Mouse (Mus musculus) mature B cell (primary cell): Measurements from ENCODE around the gene Grk2.

Experiments
- in situ Hi-C: fragments of 300-500 bp; cut with MboI; formaldehyde crosslinking; loops from 2 replicates; pipeline ENCODE4 v1.14.3; 2019

The Grk2 gene

DNA sequence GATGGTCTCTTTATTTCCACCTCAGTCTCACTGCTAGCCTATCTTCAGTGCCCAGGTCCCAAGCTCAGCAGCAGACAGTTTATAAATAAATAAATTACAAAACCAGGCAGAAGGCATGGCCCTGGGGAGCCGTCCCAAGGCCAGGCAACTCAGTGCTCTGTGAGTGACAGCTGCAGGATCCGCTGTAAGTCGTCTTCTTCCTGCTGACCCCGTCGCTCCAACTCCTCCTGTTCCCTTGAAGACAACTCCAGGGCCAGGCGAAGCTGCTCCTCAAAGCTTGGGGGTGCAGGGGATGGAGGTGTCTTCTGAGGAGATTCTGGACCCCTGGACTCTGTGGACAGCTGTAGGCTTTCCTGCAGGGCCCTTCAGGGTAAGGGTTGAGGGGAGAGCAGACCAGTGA is 35.8 kb downstream of the Grk2 start:
- in situ Hi-C loops, result no loop called here

DNA sequence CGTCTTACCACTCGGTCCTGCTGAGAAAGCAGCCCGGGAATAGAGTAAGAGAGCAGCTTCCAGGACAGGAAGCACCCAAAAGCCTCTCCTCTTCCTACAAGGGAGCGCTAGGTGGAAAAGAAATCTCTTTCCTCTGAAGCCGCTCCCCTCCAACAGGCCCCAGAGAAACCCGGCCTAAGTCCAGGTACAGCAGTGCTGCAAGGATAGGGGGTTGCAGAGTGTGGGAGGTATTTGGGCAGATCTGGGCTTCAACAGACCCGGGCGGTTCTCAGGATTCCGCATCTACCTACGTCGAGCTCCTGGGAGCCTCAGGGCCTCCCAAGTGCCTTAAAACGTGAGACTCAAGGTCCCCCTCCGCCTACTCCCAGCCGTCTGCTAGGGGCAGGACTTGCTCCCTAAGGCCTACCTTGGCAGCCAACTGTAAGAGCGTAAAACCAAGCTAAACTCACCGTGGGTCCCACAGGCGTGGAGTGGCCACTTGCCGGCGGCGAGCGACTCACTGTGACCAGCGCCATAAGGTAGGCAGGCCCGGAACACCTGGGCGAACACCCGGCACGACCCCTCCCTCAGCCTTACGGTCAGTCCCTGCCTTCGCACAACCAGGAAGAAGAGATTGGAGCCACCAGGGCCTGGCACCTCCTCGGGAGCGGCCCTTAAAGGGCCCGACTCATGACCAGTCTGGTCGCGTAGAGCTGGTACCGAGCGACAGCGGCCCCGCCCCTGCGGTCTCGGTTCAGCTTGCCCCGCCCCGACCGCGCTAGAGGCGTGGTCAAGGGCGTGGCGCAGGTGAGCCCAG is 37.3 kb downstream of the Grk2 start, which contains the start of gene Ssh3:
Gene Ssh3 (minus strand): TSS at position 615 of the 796 bp plus-strand sequence.
- in situ Hi-C loops, result no loop called here

DNA sequence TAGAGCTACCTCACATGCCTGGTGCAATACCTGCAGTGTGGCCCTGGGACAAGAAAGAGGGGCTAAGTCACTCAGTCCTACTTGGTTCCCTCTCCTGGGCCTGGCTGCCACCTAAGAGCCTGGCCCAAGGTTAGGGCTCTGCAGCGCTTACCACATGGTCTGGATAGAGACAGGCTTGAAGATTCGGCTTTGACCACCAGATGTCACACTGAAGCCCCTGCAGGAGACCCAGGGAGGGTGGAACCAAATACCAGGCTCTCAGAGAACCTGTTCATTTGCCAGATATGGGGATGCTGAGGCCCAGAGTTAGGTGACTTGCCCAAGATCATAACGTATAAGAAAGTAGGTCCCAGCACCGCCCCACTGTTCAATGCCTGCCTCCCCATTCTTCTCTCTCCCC is 40.1 kb downstream of the Grk2 start:
- in situ Hi-C loops, result no loop called here

DNA sequence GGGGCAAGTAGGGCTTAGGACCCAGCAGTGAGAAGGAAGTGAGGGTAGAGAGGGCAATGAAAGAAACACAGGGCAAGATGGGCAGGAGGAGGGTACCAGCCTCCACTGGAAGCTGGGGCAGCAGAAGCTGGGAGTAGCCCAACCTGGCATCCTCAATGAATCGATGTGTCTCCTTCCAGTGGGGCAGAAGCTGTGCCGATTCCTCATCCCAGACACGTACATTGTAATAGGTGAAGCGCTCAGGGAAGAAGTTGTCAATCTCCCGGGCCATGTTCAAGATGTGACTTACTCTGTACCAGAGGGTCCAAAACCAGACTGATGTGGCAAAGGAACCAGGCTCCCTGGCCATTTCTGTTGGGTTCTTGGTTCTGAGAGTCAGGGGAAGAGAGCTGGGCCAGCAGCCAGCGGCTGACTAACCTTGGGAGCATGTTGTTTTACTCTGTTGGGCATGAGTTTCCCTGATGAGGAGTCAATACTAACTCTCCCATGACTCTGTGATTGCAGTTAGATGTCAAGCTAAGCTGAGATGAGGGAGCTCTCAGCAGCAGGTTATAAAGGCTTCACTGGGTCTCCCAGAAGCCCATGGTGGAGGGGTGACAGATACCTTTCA is 41.7 kb downstream of the Grk2 start:
- in situ Hi-C loops, result no loop called here

DNA sequence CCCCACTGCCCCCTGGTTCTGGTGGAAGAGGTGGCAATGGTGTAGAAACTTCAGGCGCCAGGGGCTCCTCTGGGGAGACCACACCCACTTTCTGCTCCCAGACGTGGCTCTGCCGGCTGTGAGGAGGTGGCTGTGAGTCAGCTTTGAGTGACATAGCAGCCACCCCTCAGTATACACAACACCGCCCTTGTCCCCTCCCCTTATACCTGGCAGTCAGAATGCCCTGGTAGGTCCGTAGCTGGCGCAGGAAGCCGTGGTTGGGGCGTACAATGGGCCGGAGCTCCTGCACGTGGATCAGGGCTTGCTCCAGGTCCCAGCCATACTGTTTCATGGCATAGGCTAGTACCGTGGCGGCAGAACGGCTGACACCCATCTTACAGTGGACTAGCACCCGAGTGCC is 42.3 kb downstream of the Grk2 start:
- in situ Hi-C loops, result no loop called here

DNA sequence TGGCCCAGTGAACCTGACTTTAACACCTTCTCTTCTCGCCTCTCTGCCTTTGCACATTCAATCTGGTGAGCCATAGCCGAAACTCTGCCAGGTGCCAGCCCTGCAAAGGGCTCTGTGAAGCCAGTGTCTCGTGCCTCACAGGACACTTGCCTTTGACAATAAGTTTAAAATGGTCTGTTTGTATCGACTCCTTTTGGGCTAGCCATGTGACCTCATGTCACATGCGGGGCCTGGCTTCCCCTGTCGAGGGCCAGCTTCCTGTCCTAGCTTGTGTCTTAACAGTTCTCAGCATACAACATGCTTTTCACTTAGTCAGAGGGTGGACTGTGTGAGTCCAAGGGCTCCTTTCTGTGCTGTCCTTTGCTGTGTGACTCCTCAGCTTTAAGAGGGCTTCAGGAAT is 43.3 kb downstream of the Grk2 start:
- in situ Hi-C loops, result no loop called here

DNA sequence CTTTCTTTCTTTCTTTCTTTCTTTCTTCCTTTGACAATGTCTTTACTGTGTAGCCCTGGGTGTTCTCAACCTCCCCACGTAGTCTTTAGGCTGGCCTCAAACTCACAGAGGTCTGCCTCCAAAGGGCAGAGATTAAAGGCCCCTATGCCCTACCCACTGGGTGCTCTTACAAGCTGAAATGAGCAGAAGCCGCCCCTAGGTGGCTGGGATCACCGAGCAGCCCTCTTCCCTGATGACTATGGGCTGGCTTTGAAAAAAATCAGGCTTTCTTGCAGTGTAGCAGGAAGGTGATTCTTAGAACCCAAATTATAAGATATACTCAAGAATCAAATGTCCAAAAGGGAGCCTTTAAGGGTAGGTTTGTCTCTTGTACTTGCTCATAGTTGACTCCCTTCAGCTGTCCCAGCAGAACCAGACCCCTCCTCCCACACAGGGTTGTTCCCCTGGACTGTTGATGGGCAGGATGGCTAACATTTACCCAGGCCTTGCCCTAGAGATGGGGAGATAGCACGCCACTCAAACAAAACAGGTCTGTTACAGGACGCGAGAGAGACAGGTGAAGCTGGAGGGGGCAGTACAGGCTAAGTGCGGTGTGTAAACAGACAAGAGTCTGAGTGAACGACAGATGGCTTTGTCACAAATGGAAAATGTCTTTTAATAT is 44.9 kb downstream of the Grk2 start:
- in situ Hi-C loops, result no loop called here

DNA sequence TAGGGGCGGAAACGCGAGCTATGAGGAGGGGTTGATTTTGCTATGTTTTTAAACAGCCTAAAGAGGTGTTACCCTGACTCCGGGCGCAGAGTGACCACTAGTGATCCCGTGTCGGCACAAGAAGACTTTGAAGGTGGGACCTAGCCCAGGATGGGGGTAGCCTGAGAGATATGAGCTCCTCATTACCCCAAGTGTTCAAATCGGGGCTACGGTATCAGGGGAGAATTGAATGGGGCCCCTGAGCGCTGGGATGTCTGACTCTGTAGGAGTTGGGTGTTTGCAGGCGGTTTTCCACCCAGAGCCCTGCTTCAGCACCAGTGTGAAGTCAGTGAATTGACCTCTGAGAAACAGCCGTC is 48.1 kb downstream of the Grk2 start:
- in situ Hi-C loops, result loop anchor here (5.0 to 10.0 kb wide), 2 partner anchors 34 to 57 kb away; no protein-coding TSS in a partner anchor

DNA sequence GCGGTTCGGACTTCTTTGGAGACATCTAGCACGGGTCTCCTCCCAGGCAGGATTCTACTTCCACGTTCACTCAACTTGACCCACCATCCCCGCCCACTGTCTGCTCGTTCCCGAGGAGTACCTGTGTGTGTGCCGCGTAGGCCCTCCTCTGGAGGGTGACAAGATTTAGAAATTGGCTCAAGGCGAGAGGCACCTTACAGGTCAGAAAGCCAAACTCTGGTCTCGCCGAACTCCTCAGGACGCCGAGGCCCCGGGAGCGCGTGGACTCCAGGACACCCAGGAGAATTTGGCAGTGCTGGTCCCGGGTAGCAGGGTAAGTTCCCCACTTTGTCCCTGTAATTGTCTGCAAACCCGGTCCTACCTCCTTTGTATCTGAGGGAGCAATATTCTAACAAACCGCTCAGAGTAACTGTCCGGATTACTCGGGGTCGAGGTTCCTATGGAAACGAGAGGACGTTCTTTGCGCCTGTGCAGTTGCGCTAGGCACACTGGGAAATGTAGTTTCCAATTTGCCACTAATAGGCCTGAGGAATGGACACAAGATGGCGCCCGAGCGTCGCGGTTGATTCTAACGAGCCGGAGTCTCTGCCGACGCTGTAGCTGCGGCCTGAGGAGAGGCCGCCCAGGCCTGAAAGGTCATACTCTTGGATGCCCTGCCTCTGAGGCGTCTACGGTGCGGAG is 48.7 kb downstream of the Grk2 start:
- in situ Hi-C loops, result loop anchor here (5.0 to 10.0 kb wide), 2 partner anchors 35 to 57 kb away; no protein-coding TSS in a partner anchor

DNA sequence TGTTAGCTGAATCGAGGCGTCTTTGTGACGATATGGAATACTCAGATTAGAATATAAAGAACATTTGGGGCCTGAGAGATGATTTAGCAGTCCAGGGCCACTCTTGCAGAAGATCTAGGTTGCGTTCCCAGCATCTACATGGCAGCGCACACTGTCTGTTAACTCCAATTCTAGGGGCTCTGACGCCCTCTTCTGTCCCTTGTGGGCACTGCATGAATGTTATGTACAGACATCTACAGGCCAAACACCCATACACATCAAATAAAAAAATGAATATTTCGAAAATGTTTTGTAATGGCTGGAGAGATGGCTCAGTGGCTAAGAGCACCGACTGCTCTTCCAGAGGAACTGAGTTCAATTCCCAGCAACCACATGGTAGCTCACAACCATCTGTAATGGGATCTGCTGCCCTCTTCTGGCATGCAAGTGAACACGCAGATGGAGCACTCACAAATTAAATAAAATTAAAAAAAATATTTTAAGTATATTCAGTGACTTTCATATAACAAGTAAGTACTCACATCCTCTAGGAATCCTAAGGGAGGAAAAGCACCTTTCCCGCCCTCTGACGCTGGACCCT is 50.3 kb downstream of the Grk2 start:
- in situ Hi-C loops, result loop anchor here (5.0 to 10.0 kb wide), 2 partner anchors 37 to 59 kb away; no protein-coding TSS in a partner anchor

DNA sequence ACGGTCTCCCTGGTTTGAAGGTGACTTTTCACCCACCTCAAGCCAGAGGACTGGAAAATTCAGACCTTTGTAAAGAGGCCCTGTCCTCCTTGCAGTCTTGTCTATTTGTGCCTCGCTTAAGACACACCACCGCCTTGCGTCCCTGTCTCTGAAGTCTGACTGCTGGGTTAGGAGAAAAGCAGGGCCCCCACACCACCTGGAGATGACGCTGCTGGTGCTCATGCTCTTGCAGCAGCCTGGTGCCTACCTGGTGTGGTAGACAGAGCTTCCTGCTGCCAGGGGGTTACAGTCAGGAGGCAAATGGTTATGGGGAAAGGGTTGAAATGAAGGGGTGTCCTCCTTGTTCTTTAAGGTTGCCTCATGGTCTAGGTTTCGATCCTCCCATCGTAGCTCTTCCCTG is 51.8 kb downstream of the Grk2 start:
- in situ Hi-C loops, result loop anchor here (10.0 kb wide), 1 partner anchor 61 kb away; no protein-coding TSS in a partner anchor

DNA sequence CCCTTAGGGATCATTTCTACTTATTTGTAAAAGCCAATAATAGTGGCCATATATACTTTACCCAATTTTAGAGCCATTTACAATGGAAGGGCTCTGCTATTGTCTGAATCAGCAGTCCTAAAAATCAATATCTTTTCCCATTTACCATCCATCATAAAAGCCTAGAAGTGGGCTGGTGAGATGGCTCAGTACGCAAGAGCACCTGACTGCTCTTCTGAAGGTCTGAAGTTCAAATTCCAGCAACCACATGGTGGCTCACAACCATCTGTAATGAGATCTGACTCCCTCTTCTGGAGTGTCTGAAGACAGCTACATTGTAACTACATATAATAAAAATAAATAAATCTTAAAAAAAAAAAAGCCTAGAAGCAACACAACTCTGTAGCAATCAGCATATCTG is 57.3 kb downstream of the Grk2 start:
- in situ Hi-C loops, result loop anchor here (5.0 kb wide), 1 partner anchor 41 kb away; no protein-coding TSS in a partner anchor

DNA sequence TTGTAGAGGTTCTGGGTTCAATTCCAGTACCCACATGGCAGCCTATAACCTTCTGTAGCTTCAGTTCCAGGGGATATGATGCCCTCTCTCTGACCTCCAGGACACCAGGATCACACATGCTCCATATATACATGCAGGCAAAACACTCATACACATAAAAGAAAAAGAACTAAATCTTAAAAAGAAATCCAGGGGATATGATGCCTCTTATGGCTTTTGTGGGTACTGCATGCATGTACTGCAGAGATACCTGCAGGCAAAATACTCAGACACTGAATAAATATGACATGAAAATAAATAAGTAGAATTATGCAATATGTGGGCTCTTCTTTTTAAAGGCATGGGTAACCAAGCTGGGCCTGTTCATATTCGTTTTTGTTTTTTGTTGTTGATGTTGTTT is 59.0 kb downstream of the Grk2 start:
- in situ Hi-C loops, result loop anchor here (5.0 kb wide), 1 partner anchor 40 kb away; no protein-coding TSS in a partner anchor

DNA sequence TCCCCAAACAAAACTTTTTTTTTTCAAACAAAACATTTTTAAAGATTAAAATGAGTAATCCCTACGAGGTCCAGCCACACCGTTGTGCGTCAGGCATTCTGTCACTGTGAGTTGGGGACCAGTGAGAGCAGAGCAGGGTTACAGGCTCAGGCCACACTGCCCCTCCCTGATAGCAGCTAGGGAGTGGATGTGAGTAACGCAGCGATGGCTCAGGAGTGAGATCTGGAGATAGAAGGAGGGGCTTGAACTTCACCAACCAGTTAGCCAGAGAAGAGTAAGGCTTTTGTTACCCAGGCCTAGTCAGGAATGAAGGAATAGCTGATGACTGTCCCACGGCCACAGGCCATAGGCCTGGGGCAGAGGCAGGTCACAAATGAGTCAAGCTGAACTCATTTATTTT is 61.2 kb downstream of the Grk2 start:
- in situ Hi-C loops, result loop anchor here (5.0 kb wide), 1 partner anchor 37 kb away; no protein-coding TSS in a partner anchor

DNA sequence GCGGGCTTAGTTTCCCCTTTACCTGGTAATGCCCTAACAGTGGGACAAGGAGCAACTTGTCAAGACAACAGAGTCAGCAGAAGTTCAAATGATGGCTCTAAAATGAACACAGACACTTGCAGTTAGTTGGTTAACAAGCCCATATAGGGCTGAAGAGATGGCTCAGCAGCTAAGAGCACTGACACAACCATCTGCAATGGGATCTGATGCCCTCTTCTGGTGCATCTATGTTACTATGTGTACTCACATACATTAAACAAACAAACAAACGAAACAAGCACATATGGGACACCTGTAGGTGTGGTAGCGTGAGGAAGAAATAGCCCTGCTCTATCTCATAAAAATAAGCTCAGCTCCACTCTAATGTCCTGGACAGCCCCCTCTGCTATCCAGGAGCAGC is 63.6 kb downstream of the Grk2 start:
- in situ Hi-C loops, result no loop called here

DNA sequence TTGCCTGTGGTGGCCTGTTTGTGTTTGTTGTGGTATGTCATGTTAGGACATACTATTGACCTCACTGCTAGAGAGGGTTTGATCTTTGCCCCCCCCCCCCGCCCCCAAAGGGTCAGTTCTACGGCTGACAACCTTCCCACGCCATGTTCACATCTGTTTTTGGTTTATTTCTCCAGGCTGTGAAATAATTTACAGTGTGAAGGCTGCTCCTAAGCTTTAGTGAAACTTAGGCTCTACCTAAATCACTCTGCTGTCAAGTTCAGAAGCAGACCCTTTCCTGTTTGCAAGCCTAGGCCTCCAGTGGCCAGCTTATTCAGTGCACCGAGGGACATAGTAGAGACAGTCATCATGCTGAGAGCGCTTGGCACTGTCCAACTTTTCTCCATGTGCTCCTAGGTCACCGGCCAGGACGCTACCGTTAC is 65.8 kb downstream of the Grk2 start:
- in situ Hi-C loops, result no loop called here
